Mouse (Mus musculus) cortical plate, adult 2 months (tissue): ENCODE measurements around the gene Prex1.

Experiments used
- CTCF ChIP-seq: fragments of 200-500 bp; IDR thresholded peaks from 2 replicates; pipeline ENCODE4 v1.5.1; 2011; ENCODE audit warnings: mild to moderate bottlenecking, control low read depth, low read length; ENCODE audit not compliant: insufficient read depth; ENCODE audit errors: extremely low read depth
- POLR2A ChIP-seq: fragments of 200-500 bp; IDR thresholded peaks from 2 replicates; pipeline ENCODE4 v1.6.1; 2011; ENCODE audit warnings: mild to moderate bottlenecking, low read length, control low read depth; ENCODE audit not compliant: insufficient read depth; ENCODE audit errors: extremely low read depth

GRCm38 (mm10) chr2:166636867-166637672 is 76.6 kb downstream of the Prex1 start:
- no peak for TF ChIP-seq POLR2A
- no peak for TF ChIP-seq CTCF
